Mouse (Mus musculus) testis, postnatal 10 days (tissue): ENCODE data around the gene Katnbl1.
A peak's percentile ranks its signal among the peaks of the same experiment; 100 is the strongest.
"Not testable (repeated sequence)": the region's sequence is repeated elsewhere in the genome, so short reads cannot be mapped to it uniquely, and the experiment has no call there.

ENCODE experiments used
- DNase-seq: peaks from one replicate; pipeline ENCODE4 v3.0.0; 2021; ENCODE audit warnings: low spot score

Katnbl1 gene

GRCm38 (mm10) chr2:112392689-112393088, 13.7 kb downstream of the Katnbl1 start:
- no peak for DNase-seq

- no peak for DNase-seq
Observed at GRCm38 (mm10) chr2:112393958-112394357, 14.9 kb downstream of the Katnbl1 start.

- DNase-seq: no peak
Observed at GRCm38 (mm10) chr2:112396649-112397048, 17.6 kb downstream of the Katnbl1 start.

GRCm38 (mm10) chr2:112407030-112407429, 28.0 kb downstream of the Katnbl1 start:
- DNase-seq: no peak

- DNase-seq: no peak
Observed at GRCm38 (mm10) chr2:112425308-112425707, 46.3 kb downstream of the Katnbl1 start.

- not testable (repeated sequence) for DNase-seq
Observed at GRCm38 (mm10) chr2:112428534-112428933, 49.5 kb downstream of the Katnbl1 start.

GRCm38 (mm10) chr2:112429665-112430064, 50.7 kb downstream of the Katnbl1 start:
- no peak for DNase-seq

GRCm38 (mm10) chr2:112430403-112430802, 51.4 kb downstream of the Katnbl1 start:
- no peak for DNase-seq

- no peak for DNase-seq
Observed at GRCm38 (mm10) chr2:112432523-112432922, 53.5 kb downstream of the Katnbl1 start.

GRCm38 (mm10) chr2:112433359-112433758, 54.3 kb downstream of the Katnbl1 start:
- DNase-seq: no peak

GRCm38 (mm10) chr2:112436292-112436691, 57.3 kb downstream of the Katnbl1 start:
- DNase-seq: no peak

- no peak for DNase-seq
Observed at GRCm38 (mm10) chr2:112437589-112437988, 58.6 kb downstream of the Katnbl1 start.

GRCm38 (mm10) chr2:112443491-112443890, 64.5 kb downstream of the Katnbl1 start:
- no peak for DNase-seq

GRCm38 (mm10) chr2:112445511-112445910, 66.5 kb downstream of the Katnbl1 start:
- no peak for DNase-seq

GRCm38 (mm10) chr2:112448046-112448445, 69.0 kb downstream of the Katnbl1 start:
- DNase-seq: not testable (repeated sequence)

GRCm38 (mm10) chr2:112448510-112449059, 69.6 kb downstream of the Katnbl1 start:
- no peak for DNase-seq

GRCm38 (mm10) chr2:112449597-112450296, 70.7 kb downstream of the Katnbl1 start:
- DNase-seq: no peak

- DNase-seq: not testable (repeated sequence)
Observed at GRCm38 (mm10) chr2:112452513-112452912, 73.5 kb downstream of the Katnbl1 start.

- no peak for DNase-seq
Observed at GRCm38 (mm10) chr2:112454125-112454861, 75.3 kb downstream of the Katnbl1 start.

GRCm38 (mm10) chr2:112454862-112455564, 76.0 kb downstream of the Katnbl1 start, which contains the start of gene Emc7:
Gene Emc7, plus strand, starts transcription at chr2:112454997.
- DNase-seq: peak; percentile 99

- DNase-seq: no peak
Observed at GRCm38 (mm10) chr2:112460557-112460956, 81.5 kb downstream of the Katnbl1 start.
